Mouse (Mus musculus): ENCODE measurements around the gene Cd8a. TPM values are rescaled to one million over a fixed set of nuclear protein-coding genes. Genes with fewer than 3 reads are reported as not detected.

Gene Cd8a
- total and polyA plus RNA-seq, 2 experiments from 2014 or later: not detected

- no peak for TF ChIP-seq CTCF (IDR thresholded peaks at IDR 0.05)
- Histone ChIP-seq H3K36me3 (ENCODE audit: insufficient read depth, low read length) (no peaks in the 10 kb centered on the region), H3K9ac (replicated peaks; ENCODE audit: low read length, poor library complexity, severe bottlenecking) (no peak overlapping the region), H3K9me3 (ENCODE audit: low read length) (no peaks in the 10 kb centered on the region), H3K27me3 (ENCODE audit: insufficient read depth, low read length) (no peaks in the 10 kb centered on the region), H3K4me1 (ENCODE audit: insufficient read depth, low read length) (no peaks in the 10 kb centered on the region), H3K4me2 (ENCODE audit: low read depth, low read length, poor library complexity, severe bottlenecking) (no peak overlapping the region), H3K27ac (ENCODE audit: low read depth, low read length) (no peak overlapping the region), H3K4me3 (ENCODE audit: low read depth, low read length) (no peak overlapping the region)
- no peak for ATAC-seq (ENCODE audit: low FRiP score)
- 76% methylated on average over 4 of the region's 4 CpGs for WGBS
- DNase-seq (ENCODE audit: low spot score): no peak
Observed at GRCm38 (mm10) chr6:71360221-71360620, 13.0 kb upstream of the Cd8a start.

GRCm38 (mm10) chr6:71360751-71361150 is 12.5 kb upstream of the Cd8a start:
- WGBS: 60% methylated on average over 5 of the region's 5 CpGs
- H3K4me2 ChIP-seq (ENCODE audit: low read depth, low read length, poor library complexity, severe bottlenecking): no peak overlapping the region
- no peak for TF ChIP-seq CTCF (IDR thresholded peaks at IDR 0.05)
- no peak overlapping the region for H3K4me3 ChIP-seq (ENCODE audit: low read depth, low read length)
- H3K27ac ChIP-seq (ENCODE audit: low read depth, low read length): no peak overlapping the region
- DNase-seq (ENCODE audit: low spot score) (no peak), ATAC-seq (ENCODE audit: low FRiP score) (no peak)
- H3K4me1 ChIP-seq (ENCODE audit: insufficient read depth, low read length): no peaks in the 10 kb centered on the region
- H3K9ac ChIP-seq (replicated peaks; ENCODE audit: low read length, poor library complexity, severe bottlenecking): no peak overlapping the region
- H3K27me3 ChIP-seq (ENCODE audit: insufficient read depth, low read length): no peaks in the 10 kb centered on the region
- H3K36me3 ChIP-seq (ENCODE audit: insufficient read depth, low read length): no peaks in the 10 kb centered on the region
- H3K9me3 ChIP-seq (ENCODE audit: low read length): no peaks in the 10 kb centered on the region

GRCm38 (mm10) chr6:71361156-71361670 is 12.0 kb upstream of the Cd8a start:
- Histone ChIP-seq H3K27ac (ENCODE audit: low read depth, low read length) (no peak overlapping the region), H3K9ac (replicated peaks; ENCODE audit: low read length, poor library complexity, severe bottlenecking) (no peak overlapping the region), H3K9me3 (ENCODE audit: low read length) (no peaks in the 10 kb centered on the region), H3K27me3 (ENCODE audit: insufficient read depth, low read length) (no peaks in the 10 kb centered on the region), H3K4me2 (ENCODE audit: low read depth, low read length, poor library complexity, severe bottlenecking) (no peak overlapping the region), H3K36me3 (ENCODE audit: insufficient read depth, low read length) (no peaks in the 10 kb centered on the region), H3K4me3 (ENCODE audit: low read depth, low read length) (no peak overlapping the region), H3K4me1 (ENCODE audit: insufficient read depth, low read length) (no peaks in the 10 kb centered on the region)
- WGBS: 90% methylated on average over 10 of the region's 10 CpGs
- ATAC-seq (ENCODE audit: low FRiP score) (no peak), DNase-seq (ENCODE audit: low spot score) (no peak)
- TF ChIP-seq CTCF (IDR thresholded peaks at IDR 0.05): no peak

- DNase-seq (ENCODE audit: low spot score) (no peak), ATAC-seq (ENCODE audit: low FRiP score) (no peak)
- TF ChIP-seq CTCF (IDR thresholded peaks at IDR 0.05): no peak
- Histone ChIP-seq H3K9me3 (ENCODE audit: low read length) (no peaks in the 10 kb centered on the region), H3K4me2 (ENCODE audit: low read depth, low read length, poor library complexity, severe bottlenecking) (no peak overlapping the region), H3K4me3 (ENCODE audit: low read depth, low read length) (no peak overlapping the region), H3K27ac (ENCODE audit: low read depth, low read length) (no peak overlapping the region), H3K36me3 (ENCODE audit: insufficient read depth, low read length) (no peaks in the 10 kb centered on the region), H3K27me3 (ENCODE audit: insufficient read depth, low read length) (no peaks in the 10 kb centered on the region), H3K9ac (replicated peaks; ENCODE audit: low read length, poor library complexity, severe bottlenecking) (no peak overlapping the region), H3K4me1 (ENCODE audit: insufficient read depth, low read length) (no peaks in the 10 kb centered on the region)
- 53% methylated on average over 2 of the region's 2 CpGs for WGBS
Observed at GRCm38 (mm10) chr6:71363995-71364394, 9.2 kb upstream of the Cd8a start.

GRCm38 (mm10) chr6:71369416-71369815 is 3.8 kb upstream of the Cd8a start:
- H3K4me3 ChIP-seq (ENCODE audit: low read depth, low read length): no peak overlapping the region
- H3K27ac ChIP-seq (ENCODE audit: low read depth, low read length): no peak overlapping the region
- WGBS: 95% methylated on average over 6 of the region's 6 CpGs
- no peak overlapping the region for H3K9ac ChIP-seq (replicated peaks; ENCODE audit: low read length, poor library complexity, severe bottlenecking)
- no peaks in the 10 kb centered on the region for H3K27me3 ChIP-seq (ENCODE audit: insufficient read depth, low read length)
- ATAC-seq (ENCODE audit: low FRiP score): no peak
- H3K4me1 ChIP-seq (ENCODE audit: insufficient read depth, low read length): no peaks in the 10 kb centered on the region
- no peaks in the 10 kb centered on the region for H3K9me3 ChIP-seq (ENCODE audit: low read length)
- no peaks in the 10 kb centered on the region for H3K36me3 ChIP-seq (ENCODE audit: insufficient read depth, low read length)
- DNase-seq (ENCODE audit: low spot score): no peak
- H3K4me2 ChIP-seq (ENCODE audit: low read depth, low read length, poor library complexity, severe bottlenecking): no peak overlapping the region
- TF ChIP-seq CTCF (IDR thresholded peaks at IDR 0.05): no peak

- WGBS: 89% methylated on average over 5 of the region's 5 CpGs
- Histone ChIP-seq H3K36me3 (ENCODE audit: insufficient read depth, low read length) (no peaks in the 10 kb centered on the region), H3K9me3 (ENCODE audit: low read length) (no peaks in the 10 kb centered on the region), H3K27me3 (ENCODE audit: insufficient read depth, low read length) (no peaks in the 10 kb centered on the region), H3K4me1 (ENCODE audit: insufficient read depth, low read length) (no peaks in the 10 kb centered on the region), H3K4me3 (ENCODE audit: low read depth, low read length) (no peak overlapping the region), H3K4me2 (ENCODE audit: low read depth, low read length, poor library complexity, severe bottlenecking) (no peak overlapping the region), H3K27ac (ENCODE audit: low read depth, low read length) (no peak overlapping the region), H3K9ac (replicated peaks; ENCODE audit: low read length, poor library complexity, severe bottlenecking) (no peak overlapping the region)
- DNase-seq (ENCODE audit: low spot score) (no peak), ATAC-seq (ENCODE audit: low FRiP score) (no peak)
- no peak for TF ChIP-seq CTCF (IDR thresholded peaks at IDR 0.05)
Observed at GRCm38 (mm10) chr6:71371085-71371605, 2.1 kb upstream of the Cd8a start.
